Mouse (Mus musculus): ENCODE measurements at regions not wholly inside any gene's neighbourhood (a gene's known extent, or its start where the extent isn't known, plus 50 kb on each side); places are given as distances from the start of the nearest gene placed in this dataset.
"Not testable (repeated sequence)": the region's sequence is repeated elsewhere in the genome, so short reads cannot be mapped to it uniquely, and the experiment has no call there.

DNA sequence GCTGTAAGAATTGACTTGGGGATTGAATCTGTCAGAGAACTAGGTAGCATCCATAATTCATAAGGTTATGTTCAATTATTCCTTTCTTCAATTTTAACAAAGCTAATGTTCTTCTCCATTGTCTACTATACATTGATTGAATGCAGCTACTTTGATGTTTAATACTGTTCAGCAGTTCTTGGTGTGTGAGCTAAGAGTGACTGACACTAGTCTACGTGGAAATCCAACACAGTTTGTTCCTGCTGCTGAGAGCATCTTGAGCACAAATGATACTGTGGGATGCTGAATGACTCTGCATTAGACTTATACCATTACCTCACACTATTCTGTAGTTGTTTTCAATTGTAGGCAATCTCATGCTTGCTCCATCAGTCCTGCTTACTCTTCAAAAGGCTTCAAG lies 249.4 kb upstream of the Akr1e1 start:
- ATAC-seq (replicated peaks; ENCODE audit: poor library complexity) = no peak

DNA sequence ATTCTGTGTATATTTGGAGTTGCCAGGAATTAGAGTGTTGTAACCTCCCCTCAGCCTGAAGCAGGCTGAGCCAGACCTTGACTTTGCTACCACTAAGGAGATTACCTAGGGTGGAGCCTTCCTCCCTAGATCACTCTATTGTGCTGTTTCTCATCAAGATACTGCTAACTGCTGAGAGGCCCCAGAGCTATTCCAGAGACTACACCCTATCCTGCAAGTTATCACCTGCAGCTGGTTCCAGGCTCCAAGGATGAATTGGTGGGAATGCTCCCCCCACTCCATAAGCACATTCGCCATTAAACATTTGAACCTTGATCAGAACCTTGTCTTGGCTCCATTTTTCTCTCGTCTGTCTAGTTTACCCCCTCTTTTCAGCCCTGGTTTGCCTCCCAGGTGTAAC lies 230.5 kb upstream of the Akr1e1 start:
- ATAC-seq (replicated peaks; ENCODE audit: poor library complexity) = not testable (repeated sequence)

DNA sequence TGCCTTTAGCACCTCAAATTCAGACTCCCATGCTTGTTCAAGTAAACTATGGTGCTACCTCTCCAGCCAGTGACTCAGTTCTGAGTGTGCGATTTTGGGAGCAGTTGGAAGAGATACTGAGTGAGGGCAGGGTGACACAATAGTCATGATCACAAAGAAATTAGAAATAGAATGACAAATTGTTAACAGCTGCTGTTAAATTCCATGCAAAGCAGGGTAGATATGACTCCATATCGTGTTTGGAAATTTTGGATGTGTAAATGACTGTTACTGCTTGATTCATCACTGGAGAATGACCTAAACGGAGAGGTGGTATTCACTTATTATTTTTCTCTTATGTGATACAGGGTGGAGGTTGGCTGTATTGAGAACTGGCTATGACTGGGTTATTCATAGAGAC lies 217.8 kb upstream of the Akr1e1 start:
- no peak for ATAC-seq (replicated peaks; ENCODE audit: poor library complexity)

DNA sequence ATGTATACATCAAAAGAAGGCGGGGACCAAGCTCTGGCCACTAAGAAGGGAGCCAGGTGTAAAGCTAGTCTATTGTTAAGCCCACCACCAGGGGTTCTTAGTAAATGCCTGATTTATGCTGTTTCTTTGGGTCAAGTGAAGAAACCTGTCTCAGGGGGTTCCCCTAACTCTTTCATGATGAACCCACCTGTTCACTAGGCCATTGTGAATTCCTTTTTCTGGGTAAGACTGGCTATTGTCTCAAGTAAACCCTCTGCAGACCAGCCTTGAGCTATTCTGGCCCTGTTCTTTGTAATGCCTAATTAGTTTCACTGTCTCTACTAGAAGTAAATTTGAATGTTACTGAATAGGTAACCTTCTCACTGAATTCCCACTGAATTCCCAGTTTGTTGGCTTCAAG lies 216.8 kb upstream of the Akr1e1 start:
- ATAC-seq (replicated peaks; ENCODE audit: poor library complexity) = not testable (repeated sequence)

DNA sequence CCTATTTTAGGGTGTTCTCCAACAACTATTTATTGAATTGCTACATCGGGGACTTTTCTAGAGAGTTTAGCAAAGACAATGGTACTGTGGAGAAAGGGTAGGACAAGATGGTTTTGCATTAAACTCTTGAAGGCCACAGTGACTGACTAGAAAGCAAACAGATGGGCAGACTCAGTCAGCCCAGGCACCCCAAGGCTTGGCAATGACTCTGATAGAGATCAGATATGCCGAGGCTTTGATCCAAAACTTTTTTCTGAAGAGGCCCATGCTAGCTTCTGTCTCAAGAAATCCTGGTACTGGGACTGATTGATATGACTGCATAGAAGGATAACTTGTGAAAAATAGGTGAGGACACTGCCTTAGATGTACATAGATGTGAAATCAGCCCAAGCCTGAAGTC lies 197.9 kb upstream of the Akr1e1 start:
- no peak for ATAC-seq (replicated peaks; ENCODE audit: poor library complexity)

DNA sequence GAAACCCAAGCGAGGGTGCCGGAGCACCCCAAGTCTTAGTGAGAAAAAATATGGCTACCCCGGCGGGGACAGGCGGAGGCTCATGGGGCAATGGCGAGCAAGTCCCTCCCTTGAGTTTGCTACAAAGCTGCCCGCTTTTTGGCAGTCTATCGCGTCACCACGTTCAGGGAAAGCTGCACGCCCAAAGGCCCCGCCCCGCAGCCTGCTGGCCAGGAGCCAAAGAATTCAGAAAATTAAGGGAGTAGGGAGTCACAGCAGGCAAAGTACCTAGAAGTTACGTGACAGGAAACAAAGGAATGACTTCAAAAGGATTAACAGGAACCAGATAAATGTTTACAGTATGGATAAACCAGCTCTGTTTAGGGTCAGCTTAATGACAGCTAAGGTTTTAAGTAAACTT lies 191.7 kb upstream of the Akr1e1 start:
- no peak for ATAC-seq (replicated peaks; ENCODE audit: poor library complexity)

DNA sequence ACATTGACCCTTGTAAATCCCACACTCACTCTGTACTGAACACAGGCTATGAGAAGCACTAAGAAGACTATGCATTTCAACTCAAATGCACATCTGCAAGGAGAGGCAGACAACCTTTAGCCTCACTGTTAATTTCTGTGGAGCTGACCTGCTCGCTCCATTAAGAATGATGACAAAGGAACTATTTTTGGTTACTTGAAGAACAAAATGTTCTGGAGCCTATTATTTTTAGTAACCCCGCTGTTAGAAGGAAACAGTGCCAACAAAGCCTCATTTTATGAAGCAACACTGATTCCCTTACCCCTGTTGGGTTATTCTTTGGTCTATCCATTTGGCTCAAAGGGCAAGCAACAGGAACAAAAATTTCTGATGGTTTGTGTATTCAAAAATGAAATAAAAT lies 182.2 kb upstream of the Akr1e1 start:
- ATAC-seq (replicated peaks; ENCODE audit: poor library complexity) = no peak

DNA sequence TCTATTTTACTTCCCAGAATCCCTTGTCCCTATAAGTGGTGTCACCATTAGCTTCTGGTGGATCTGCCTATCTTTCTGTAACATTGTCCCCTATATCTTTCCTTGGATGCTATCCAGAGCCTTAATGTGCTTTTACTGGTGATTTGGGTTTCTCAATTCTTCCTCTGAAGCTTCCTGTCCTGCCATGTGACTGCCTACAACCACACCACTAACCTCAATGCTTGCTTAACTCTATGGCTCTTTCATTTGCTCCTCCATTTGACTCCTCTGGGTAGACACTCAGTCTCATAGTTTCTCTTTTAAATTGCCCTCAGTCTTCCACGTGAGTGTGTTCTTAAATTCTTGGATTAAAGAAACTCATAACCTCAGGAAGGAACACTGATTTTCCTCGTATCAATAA lies 181.4 kb upstream of the Akr1e1 start:
- ATAC-seq (replicated peaks; ENCODE audit: poor library complexity) = peak; percentile 99

DNA sequence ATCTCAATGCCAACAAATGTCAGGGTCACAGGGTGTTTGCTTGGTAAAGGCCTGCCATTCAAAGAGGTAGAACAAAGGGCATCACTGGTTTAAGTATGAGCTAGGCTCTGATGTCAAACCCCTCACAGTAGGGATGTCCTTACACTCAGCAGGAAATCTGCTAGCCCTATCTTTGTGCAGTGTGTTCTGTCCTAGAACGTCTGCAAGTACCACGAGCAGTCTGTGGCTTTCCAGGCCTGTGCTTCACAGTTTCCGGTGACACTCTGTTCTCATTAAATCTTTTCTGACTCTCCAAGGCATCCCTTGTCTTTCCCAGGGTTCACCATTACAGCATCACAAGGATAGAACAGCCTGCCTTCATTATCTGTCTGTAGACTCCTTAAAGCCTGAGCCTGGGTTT lies 174.3 kb upstream of the Akr1e1 start:
- no peak for ATAC-seq (replicated peaks; ENCODE audit: poor library complexity)

DNA sequence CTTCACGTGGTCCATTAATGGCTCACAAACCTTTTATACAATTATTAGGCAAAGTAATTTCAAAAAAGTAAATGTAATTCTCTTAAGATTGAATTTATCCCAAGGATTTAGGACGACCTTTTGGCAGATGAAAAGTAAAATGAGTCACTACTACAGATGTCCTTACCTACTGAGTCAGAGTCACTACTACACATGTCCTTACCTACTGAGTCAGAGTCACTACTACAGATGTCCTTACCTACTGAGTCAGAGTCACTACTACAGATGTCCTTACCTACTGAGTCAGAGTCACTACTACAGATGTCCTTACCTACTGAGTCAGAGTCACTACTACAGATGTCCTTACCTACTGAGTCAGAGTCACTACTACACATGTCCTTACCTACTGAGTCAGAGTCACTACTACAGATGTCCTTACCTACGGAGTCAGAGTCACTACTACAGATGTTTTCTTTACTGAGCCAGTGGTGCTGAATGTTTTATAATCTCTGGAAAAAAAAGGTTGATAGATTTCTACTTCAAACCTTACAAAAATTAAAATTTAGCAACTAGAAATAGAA lies 169.4 kb upstream of the Akr1e1 start:
- not testable (repeated sequence) for ATAC-seq (replicated peaks; ENCODE audit: poor library complexity)

DNA sequence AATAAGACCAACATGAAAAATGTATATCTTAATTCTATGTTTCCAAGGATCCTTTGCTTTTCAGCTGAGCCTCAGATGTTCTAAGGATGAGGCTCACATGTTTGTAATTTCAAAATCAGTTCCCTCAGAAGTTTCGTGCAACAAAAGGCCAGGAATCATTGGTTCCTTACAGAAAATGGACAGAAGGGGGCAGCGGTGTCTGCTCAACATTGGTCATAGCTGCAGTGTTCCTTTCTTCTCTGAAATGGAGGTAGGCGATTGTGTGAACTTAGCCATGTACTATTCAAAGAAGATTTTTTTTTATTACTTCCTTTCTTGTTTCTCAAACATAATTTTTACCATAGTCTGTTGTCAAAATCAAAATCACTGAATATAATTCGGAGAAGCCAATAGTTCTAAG lies 167.9 kb upstream of the Akr1e1 start:
- peak; percentile 100 for ATAC-seq (replicated peaks; ENCODE audit: poor library complexity)

DNA sequence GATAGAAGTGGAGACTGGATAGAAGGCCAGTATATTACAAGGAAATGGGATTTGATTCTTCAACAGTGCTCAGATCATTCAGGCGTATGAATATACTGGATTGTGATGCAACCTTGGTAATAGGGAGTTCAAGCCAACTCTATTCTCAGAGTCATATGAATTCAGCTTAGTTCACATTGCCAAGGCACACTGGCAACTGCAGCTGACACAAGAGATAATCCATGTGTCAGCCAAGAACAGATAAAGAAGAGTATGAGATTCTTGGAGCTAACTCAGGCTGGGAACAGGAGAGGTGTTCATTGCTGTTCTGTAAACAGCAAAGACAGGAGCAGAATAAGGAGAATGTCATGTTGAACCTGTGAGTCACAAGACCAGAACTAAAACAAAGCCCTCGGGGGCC lies 163.3 kb upstream of the Akr1e1 start:
- no peak for ATAC-seq (replicated peaks; ENCODE audit: poor library complexity)

DNA sequence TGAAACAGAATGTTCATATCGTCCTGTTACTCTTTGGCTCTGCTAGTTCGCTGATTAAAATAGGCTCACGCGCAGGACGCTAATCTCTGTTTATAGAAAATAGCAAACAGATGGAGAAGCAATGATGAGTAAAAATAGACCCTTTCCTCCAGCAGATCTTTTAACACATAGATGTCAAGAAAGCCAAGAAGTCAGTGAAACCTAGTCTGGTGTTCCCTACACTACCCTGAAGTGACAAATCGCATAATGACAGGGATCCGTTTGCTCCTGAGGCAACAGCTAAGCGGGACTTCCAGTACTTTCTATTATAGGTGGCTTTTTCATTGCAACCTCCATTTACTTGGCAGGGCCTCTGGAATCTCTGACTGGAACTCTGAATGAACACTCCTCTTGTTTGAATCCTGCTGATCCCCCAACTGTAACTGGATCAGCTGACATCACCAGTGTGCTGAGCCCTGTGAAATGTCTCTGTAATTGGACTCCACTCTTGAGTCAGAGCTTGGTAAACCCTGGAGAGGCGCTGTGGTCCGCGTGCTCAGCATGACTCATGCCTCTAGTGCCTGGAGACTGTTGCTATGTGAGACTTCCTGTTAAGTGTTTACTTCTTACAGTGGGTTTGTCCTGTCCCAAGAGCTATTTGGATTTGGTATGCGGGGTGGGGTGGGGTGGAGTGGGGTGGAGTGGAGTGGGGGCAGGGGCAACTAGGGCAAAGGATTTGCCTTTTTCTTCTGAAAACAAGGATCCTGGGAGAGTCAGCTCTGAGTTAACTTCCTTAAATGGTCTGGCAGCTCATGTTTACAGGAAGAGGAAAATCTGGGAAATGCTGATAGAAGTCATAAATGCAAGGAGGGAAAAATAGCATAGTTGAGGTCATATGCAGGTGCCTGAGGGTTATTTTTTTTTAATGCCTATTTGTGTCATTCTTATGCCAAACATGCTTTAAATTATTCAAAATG lies 162.4 kb upstream of the Akr1e1 start:
- ATAC-seq (replicated peaks; ENCODE audit: poor library complexity) = peak; percentile 100

DNA sequence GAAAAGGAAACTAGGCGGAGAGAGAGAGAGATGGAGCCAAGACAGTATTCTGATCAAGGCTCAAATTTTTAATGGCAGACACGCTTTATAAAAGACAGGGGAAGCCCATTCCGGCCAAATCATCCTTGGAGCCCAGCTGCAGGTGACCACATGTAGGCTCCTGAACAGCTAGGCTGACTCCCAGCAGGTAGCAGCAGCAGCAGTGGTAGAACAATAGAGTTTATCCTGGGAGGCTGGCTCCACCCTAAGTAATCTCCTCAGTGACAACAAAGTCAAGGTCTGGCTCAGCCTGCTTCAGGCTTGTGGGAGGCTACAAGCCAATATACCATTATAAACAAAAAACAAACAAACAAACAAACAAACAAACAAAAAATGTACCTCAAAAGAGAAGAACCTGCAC lies 151.0 kb upstream of the Akr1e1 start:
- no peak for ATAC-seq (replicated peaks; ENCODE audit: poor library complexity)

DNA sequence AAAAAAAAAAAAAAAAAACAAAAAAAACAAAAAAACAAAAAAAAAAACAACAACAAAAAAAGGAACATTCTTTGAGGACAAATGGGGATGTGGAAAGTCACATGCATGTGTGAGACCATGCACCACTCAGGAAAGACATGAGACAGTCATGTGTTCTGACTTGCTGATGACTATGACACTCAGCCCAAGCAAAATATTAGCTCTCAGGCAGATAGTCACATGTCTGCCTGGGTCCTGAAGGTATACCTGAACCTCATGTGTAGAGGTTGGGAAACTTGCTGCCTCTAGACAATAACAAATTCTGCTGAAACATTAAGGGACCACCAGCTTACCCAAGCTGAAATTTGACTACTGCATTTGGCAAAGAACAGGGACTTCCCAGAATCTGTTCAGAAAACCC lies 147.6 kb upstream of the Akr1e1 start:
- no peak for ATAC-seq (replicated peaks; ENCODE audit: poor library complexity)

DNA sequence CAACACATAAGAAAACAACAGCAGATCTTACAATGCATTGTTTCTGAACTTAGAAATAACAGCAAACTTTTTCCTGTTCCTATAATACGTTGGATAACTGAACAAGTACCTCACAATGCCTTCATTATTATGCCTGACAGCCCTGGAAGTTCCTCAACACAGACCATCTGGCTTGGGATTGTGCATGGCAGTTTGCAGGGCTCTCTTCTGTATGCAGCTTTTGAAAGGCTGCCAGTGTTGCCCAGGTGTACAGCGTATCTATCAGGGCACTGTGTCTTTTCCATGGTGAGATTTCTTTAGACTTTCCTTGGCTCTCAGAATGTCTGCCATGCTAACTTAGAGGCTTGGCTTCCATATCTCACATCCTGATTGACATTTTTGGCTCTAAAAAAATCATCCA lies 134.0 kb upstream of the Akr1e1 start:
- ATAC-seq (replicated peaks; ENCODE audit: poor library complexity) = no peak

DNA sequence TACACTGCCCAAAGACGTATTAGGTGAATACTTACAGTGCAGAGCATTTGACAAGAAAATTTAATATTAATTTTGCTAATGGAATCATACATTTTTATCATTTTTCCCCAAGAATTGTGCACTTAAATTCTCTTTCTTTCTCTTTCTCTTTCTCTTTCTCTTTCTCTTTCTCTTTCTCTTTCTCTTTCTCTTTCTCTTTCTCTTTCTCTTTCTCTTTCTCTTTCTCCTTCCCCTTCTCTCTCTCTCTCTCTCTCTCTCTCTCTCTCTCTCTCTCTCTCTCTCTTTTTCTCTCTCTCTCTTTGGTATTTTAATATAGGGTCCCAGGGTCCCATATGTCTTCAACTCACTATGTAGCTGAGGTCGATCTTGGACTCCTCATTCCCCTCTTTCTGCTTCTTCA lies 107.3 kb upstream of the Akr1e1 start:
- not testable (repeated sequence) for ATAC-seq (replicated peaks; ENCODE audit: poor library complexity)

DNA sequence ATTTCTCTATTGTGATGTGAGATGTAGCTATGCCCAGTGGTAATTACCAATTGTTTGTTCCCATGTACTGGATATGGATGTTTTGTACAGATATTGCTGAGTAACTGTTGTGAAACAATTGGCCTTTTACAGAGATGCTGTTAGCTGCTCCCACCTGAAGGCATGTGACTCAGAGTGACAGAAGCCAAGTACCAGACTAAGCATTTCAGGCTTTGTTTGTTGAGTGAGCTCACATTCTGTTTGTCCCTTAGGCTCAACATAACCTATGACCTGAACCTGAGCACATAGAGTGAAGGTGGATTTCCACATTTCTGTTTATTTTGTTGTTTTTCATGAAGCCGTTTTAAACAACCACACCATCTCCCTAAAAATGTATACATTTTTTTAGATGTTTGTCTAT lies 105.8 kb upstream of the Akr1e1 start:
- ATAC-seq (replicated peaks; ENCODE audit: poor library complexity) = no peak

DNA sequence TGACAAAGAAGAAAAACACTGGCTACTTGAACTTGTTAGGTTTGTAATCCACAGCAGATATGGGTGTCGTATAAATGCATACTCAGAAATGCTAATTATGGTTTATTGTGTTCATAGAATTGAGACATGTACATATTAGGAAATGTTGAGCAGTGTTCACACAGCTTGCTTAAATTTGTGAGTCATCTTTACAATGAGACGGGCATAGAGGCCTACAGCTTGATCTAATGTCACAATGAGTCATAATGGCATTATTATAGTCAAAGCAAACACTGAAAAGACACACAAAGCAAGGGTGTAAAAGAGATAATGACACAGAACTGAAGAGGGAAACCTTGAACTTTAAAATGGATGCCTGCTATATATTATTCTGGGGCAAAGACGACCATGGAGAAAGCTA lies 103.7 kb upstream of the Akr1e1 start:
- no peak for ATAC-seq (replicated peaks; ENCODE audit: poor library complexity)

DNA sequence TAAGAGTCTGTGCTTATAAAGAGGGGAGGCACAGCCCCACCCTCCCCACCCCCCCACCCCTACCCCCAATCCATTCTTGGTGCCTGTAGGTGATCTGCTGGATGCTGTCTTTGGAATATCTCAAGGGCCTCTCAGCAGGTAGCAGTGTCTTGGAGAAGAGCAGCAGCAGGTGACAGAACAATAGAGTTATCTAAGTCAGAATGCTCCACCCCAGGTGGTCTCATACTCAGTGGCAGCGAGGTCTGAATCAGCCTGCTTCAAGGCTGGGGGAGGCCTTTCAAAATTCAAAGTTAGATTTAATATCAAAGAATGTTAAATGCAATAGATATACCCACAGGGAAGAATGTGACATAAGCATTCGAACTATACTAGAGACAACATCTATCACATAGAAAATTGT lies 90.6 kb upstream of the Akr1e1 start:
- not testable (repeated sequence) for ATAC-seq (replicated peaks; ENCODE audit: poor library complexity)

DNA sequence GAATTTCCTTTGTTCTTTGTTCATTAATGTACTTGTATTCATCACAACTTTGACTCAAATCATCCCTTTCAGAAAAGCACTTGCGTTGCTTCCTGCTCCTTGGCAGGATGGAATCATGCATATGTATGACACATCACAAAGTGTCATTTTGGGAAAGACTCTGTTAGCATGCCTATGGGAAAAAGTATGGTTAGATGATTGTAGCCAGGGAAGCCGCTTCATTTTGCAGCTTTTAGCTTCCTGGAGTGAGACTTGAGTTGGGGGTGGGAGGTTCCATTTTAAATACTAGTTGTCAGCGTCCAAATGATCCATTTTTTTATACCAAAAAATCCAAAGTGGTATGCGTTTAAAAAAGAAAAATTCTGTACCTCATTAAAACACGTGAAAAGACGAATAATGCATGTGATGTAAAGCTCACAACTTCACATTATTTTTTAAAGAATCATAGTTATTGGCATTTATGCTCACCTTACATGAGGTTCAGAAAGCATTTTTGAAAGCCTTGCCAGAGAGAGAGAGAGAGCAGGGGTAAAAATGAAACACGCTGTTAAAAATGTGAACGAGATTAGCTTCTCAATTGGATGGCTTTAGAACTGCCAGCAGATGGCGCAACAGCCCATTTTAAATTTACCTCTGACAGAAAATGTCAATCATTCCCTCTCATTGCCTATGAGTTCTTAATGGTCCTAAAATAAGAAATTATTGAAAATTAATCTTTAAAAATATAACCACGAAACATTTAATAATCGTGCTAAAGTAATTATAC lies 57.6 kb upstream of the Akr1e1 start:
- ATAC-seq (replicated peaks; ENCODE audit: poor library complexity) = peak; percentile 68

DNA sequence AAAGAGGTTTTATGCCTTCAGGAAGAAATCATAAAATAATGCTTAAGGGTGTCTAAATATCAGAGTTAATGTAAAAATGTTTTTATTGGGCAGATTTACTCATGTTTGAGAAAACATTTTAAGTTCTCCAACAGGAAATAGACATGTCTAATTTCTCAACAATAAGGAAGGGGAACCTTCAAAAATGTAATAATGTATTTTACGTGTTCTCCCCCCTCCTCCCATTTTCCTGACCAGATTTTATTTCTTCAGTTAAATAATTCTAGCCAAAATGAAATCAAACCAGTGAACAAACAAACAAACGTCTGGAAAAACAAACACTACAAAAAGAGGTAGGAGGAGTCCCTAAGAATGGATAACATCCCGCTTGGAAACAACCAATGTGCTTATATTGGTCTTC lies 54.4 kb upstream of the Akr1e1 start:
- no peak for ATAC-seq (replicated peaks; ENCODE audit: poor library complexity)
